Mouse (Mus musculus) spleen, adult 12 weeks (tissue): Measurements from ENCODE around the gene Nampt.

Experiments
- DNase-seq: peaks from one replicate; pipeline ENCODE4 v3.0.0; 2022; ENCODE audit warnings: low spot score

The Nampt gene

DNA sequence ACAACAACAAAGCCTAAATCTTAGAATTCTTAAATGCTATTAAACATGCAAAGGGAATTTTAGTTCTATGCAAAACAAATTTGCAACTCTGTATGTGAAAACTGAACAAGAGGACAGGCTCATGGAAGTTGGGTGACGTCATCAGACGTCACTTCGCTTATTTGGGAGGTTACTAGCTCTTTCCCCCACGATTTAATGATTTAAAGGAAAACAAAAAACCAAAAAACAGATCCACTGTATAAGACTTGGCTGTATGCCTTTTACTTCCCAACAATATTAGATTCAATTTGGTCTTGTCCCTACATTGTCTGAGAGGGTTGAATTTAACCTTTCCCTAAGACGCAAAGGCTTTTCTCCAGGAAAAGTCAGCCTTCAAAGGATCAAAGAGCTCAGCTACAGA is at the start of gene Nampt:
Gene Nampt (plus strand): TSS at position 130 of the 400 bp plus-strand sequence.
- no peak for DNase-seq

DNA sequence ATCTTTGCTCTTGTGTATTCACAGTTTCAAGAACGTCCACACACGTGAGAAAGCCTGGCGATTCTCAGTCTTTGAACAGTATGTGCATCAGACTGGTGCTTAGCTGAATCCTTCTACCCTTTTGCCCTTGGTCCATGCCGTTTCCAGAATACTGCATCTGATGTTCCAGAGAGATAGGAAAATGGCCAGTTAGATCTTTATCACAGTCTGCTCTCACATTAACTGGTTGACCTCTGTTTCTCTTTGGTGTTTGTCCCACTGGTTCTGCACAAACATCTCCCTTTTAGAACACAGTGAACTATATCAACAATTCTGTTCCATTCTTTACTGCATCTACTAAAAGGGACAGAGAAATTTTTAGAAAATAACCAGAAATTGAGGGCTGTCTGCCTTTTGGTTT is 48.6 kb upstream of the Nampt start:
- no peak for DNase-seq

DNA sequence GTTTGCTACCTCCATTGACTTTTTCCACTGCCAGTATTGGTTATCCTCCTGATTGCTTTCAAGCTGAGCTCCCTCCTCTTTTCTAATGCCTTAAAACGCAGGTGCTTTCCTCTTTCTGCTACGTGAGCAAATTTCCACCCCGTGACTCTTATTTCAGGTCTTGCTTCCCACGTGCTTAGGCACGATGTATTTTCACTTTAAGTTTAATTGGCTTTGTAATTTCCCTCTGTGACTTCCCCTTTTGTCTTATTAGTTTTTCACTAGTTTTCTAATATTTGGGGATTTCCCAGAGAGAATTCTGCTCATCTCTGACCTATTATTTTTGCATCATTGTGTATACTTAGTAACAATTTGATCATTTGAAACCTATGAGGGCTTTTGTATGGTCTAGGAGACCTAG is 44.8 kb upstream of the Nampt start:
- DNase-seq, result peak; percentile 9

GRCm38 (mm10) chr12:32789092-32789491 is 30.3 kb upstream of the Nampt start:
- DNase-seq, result no peak

- DNase-seq, result no peak
These were observed 23.4 kb upstream of the Nampt start for GRCm38 (mm10) chr12:32795765-32796471.

DNA sequence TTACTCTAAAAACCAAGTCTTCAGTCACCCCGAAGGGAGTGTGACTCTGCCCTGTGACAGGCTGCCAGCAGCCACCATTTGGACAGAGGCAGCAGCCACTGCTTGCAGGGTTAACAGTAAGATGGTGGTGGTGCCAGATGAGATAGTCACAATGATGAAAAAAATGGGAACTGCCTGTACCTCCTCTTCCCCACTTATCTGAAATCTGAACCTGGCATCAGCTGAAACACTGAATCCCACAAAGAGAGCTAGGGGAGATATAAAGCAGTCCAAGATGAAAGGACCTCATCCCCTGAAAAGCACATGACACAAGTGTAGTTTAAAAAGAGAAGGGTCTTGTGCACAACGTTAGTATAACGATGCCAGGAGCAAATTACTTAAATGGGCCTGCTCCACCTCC is 21.9 kb upstream of the Nampt start:
- no peak for DNase-seq

GRCm38 (mm10) chr12:32801078-32801477 is 18.3 kb upstream of the Nampt start:
- no peak for DNase-seq

- no peak for DNase-seq
These were observed 13.8 kb upstream of the Nampt start for GRCm38 (mm10) chr12:32805559-32805958.

- peak; percentile 96 for DNase-seq
These were observed 669 bp downstream of the Nampt start for GRCm38 (mm10) chr12:32819823-32820605.

GRCm38 (mm10) chr12:32820688-32821503 is 1.6 kb downstream of the Nampt start:
- DNase-seq, result peak; percentile 66

GRCm38 (mm10) chr12:32821504-32822011 is 2.2 kb downstream of the Nampt start:
- DNase-seq, result no peak

- DNase-seq, result no peak
These were observed 2.7 kb downstream of the Nampt start for GRCm38 (mm10) chr12:32822066-32822465.

DNA sequence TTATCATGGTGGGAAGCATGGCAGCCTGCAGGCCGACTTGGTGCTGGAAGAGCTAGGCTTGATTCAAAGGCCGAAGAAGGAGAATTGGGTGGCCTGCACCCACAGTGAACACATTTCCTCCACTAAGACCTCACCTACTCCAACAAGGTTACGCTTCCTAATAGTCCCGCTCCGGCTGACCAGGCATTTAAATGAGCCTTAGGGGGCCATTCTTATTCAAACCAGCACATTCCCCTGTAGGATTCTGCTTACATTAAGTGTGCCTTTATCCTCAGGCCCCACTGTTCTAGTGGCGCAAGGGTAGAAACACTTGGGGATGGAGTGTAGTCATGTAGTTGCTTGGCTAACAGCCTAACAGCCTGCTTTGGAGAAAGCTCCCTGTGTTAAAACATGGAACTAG is 5.2 kb downstream of the Nampt start:
- no peak for DNase-seq

GRCm38 (mm10) chr12:32826971-32827370 is 7.6 kb downstream of the Nampt start:
- peak; percentile 51 for DNase-seq

DNA sequence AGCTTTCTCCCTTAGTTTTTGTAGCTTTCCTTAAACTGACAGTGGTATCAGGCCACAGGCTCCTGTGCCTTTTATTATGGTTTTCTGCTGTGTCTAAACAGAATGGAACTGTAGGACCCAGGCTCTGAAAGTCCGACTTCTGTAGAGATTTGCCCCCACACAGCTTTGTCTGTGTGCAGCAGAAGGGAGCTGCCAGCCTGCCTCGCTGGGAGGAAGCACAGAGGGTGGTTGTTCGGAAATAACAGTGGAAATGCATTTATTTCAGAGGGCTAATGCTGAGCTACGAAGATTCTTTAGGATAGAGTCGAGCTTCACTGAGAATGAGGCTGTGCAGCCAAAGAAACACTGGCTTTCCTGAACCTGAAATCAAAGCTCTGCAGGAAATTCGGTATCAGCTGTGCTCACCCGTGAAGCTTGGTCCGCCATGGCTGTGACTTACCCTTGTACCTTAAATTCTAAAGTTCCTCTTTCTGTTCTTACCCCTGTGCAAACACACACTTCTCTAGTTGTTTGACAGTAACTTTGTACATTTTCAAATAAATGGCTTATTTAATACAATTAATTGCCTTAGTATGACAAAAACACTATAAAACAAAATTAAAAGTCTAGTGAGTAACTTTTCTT is 8.9 kb downstream of the Nampt start:
- no peak for DNase-seq

- DNase-seq, result no peak
These were observed 10.2 kb downstream of the Nampt start for GRCm38 (mm10) chr12:32829321-32830090.

- no peak for DNase-seq
These were observed 12.7 kb downstream of the Nampt start for GRCm38 (mm10) chr12:32832076-32832475.

DNA sequence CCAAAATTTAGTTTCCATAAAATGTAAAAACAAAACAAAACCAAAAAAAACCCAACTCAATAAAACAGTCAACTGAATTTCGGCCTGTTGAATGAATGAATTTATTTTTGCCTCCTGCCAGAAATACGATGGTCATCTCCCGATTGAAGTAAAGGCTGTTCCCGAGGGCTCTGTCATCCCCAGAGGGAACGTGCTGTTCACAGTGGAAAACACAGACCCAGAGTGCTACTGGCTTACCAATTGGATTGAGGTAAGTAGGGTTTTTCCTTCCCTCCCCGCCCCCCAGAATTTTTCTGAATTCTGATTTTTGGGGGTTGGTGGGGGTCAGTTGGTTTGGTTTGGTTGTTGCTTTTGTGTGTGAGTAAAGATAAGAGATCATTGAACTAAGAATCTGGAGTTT is 15.4 kb downstream of the Nampt start:
- no peak for DNase-seq

GRCm38 (mm10) chr12:32835235-32835634 is 15.9 kb downstream of the Nampt start:
- DNase-seq, result no peak

- no peak for DNase-seq
These were observed 19.1 kb downstream of the Nampt start for GRCm38 (mm10) chr12:32838406-32838805.

DNA sequence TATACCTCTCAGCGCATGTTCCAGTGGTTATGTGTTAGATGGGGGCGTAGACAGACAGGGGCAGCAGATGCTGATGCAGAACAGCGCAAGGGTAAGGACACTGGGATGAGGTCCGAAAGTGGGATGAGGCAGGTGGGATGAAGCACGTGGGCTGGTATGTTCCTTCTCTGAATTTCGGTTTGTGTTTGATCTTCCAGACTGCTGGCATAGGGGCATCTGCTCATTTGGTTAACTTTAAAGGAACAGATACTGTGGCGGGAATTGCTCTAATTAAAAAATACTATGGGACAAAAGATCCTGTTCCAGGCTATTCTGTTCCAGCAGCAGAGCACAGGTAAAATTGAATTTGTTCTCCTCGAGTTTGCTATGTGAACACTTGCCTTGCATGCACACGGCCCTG is 19.6 kb downstream of the Nampt start:
- DNase-seq, result no peak
